Mouse (Mus musculus) forebrain, embryonic 11.5 days (tissue): ENCODE measurements around the gene Gm29427. TPM values are rescaled to one million over a fixed set of nuclear protein-coding genes. Genes with fewer than 3 reads are reported as not detected.

ENCODE experiments used
- polyA plus RNA-seq: library from polyadenylated mRNA; unstranded; fragments of >200 nt; fragmentation: Nextera tagmentation; extraction: Ambion mirVana; gene quantifications from 2 replicates; pipeline ENCODE4 v1.2.1, GENCODE M21; 2014

Gm29427 gene
- polyA plus RNA-seq, 1 experiment from 2014 or later, result not detected

Other genes starting within 250 kb of the Gm29427 start
- not detected in 2 replicates for gene Zp3r, start 86.2 kb downstream of the Gm29427 start, polyA plus RNA-seq
- not detected in 2 replicates for gene C4bp, start 54.2 kb downstream of the Gm29427 start, polyA plus RNA-seq
- 13.5 and 17.1 TPM in 2 replicates for gene Yod1, start 1.5 kb upstream of the Gm29427 start, polyA plus RNA-seq
- gene Pfkfb2, start 13.5 kb upstream of the Gm29427 start, polyA plus RNA-seq, result 7.3 and 8.6 TPM in 2 replicates
- 0.83 and 1.1 TPM in 2 replicates for gene AA986860, start 16.2 kb upstream of the Gm29427 start, polyA plus RNA-seq
- not detected in 2 replicates for gene Fcamr, start 85.1 kb upstream of the Gm29427 start, polyA plus RNA-seq
- not detected in 2 replicates for gene Pigr, start 110.9 kb upstream of the Gm29427 start, polyA plus RNA-seq
- not detected in 2 replicates for gene Fcmr, start 149.9 kb upstream of the Gm29427 start, polyA plus RNA-seq
- gene Il24, start 171.7 kb upstream of the Gm29427 start, polyA plus RNA-seq, result not detected in 2 replicates
- not detected in 2 replicates for gene Il20, start 195.7 kb upstream of the Gm29427 start, polyA plus RNA-seq
- not detected in 2 replicates for gene Il19, start 224.3 kb upstream of the Gm29427 start, polyA plus RNA-seq